Mouse (Mus musculus) heart, postnatal 36 days (tissue): ENCODE data around the gene Mat2a. TPM values are rescaled to one million over a fixed set of nuclear protein-coding genes. Genes with fewer than 3 reads are reported as not detected.

Experiments used
- DNase-seq, 2 experiments: peaks; one replicate each; pipeline ENCODE4 v3.0.0; 2021 to 2022
- intact Hi-C: fragments of 180-260 bp; cut with DNase I; formaldehyde crosslinking; loops from one replicate; pipeline ENCODE4 v1.15.1; 2025
- total RNA-seq, 2 experiments: library from RNA; stranded (reverse); gene quantifications; 2 replicates each; pipeline ENCODE4 v1.2.3; 2021

Mat2a gene
- total RNA-seq, 2 experiments from 2014 or later = 81.3 to 164 TPM

DNA sequence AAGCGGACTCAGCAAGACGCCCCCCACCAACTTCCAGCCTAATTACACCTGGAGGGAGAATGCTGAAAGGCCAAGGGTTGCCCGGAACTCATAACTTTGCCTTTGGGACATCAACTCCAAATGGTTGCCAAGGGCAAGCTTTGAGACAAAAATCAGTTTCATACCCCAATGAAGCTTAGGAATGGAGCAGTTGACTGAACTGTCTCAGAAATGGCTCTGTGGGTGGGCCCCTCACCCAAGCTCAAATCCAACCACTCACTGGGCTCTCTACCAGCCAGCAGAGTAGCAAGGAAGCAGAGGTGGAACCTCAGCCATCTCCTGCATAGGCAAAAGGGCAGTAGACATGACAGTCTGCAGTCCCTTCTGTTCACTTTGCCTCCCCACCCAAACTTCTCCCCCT is 51.5 kb downstream of the Mat2a start:
- no peak for DNase-seq
- intact Hi-C loops = no loop called here

DNA sequence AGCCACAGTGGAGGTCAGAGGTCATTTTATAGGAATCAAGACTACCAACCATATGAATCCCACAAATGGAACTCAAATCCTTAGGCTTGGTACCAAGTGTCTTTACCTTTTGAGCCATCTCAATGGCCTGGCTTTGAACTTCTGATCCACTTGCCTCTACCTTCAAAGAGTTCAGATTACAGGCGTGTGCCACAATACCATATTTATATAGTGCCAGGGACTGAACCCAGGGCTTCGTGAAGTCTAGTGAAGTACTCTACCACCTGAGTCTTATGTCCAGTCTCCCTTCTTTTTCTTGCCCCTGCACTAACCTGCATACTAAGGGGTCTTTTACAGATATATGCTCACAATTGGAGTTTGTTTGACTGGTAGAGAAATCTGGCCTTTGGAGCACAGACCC is 52.8 kb downstream of the Mat2a start:
- DNase-seq = no peak
- intact Hi-C loops = no loop called here

GRCm38 (mm10) chr6:72385258-72385657 is 54.1 kb downstream of the Mat2a start:
- intact Hi-C loops = no loop called here
- DNase-seq = no peak

GRCm38 (mm10) chr6:72383952-72384351 is 55.4 kb downstream of the Mat2a start:
- DNase-seq = no peak
- intact Hi-C loops = no loop called here

DNA sequence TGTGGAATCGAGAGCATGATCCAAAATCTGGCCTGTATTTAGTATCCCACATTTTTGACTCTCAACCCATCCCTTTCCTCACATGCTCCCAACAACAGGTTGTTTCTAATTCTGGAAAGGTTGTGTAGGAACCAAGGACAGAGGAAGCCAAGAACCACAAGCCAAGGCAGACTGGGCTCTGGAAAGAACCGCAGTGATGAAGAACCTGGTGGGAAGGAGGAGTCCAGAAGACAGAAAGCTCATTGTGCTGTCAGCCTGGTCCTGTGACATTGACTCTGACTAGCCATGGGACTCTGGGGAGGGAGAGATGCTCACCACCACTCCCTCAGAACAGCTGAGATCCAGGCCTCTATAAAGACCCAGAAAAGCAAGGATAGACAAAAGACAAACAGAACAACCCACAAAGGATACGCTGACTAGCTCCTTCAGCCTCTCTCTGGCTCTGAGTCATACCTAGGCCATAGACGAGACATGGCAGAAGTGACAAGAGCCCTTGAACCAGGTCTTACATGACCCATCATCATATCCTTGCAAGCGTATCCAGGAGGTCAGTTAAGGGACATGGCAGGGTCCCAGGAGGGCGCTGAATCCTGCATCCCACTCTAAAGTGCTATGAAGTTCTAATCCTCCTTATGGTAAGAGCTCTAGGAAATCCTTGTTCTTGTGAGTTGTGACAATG is 56.1 kb downstream of the Mat2a start:
- DNase-seq = no peak
- intact Hi-C loops = no loop called here

Other genes with a start within 250 kb of the Mat2a start
- 10 to 100 TPM in 1 of 2 experiments, 1 to 10 TPM in 1; 10.0 to 11.4 TPM for gene Atoh8, start 204.0 kb downstream of the Mat2a start, total RNA-seq
- gene Sftpb, start 134.9 kb downstream of the Mat2a start, total RNA-seq = not detected
- gene Usp39, start 94.4 kb downstream of the Mat2a start, total RNA-seq = 10 to 100 TPM; 14.7 to 16.6 TPM
- 10 to 100 TPM in 1 of 2 experiments, 1 to 10 TPM in 1; 9.8 to 11.3 TPM for gene 0610030E20Rik, start 92.2 kb downstream of the Mat2a start, total RNA-seq
- 10 to 100 TPM; 19.3 to 22.6 TPM for gene Tmem150a, start 84.1 kb downstream of the Mat2a start, total RNA-seq
- gene Rnf181, start 72.6 kb downstream of the Mat2a start, total RNA-seq = 10 to 100 TPM; 42.8 to 47.6 TPM
- 10 to 100 TPM; 67.4 to 72.6 TPM for gene Vamp5, start 59.1 kb downstream of the Mat2a start, total RNA-seq
- 10 to 100 TPM; 75.7 to 81.5 TPM for gene Vamp8, start 48.9 kb downstream of the Mat2a start, total RNA-seq
- 10 to 100 TPM; 31.1 to 31.7 TPM for gene Ggcx, start 25.2 kb downstream of the Mat2a start, total RNA-seq
- under 1 TPM; 0.33 to 0.35 TPM for gene Sh2d6, start 82.1 kb upstream of the Mat2a start, total RNA-seq
- gene Capg, start 104.8 kb upstream of the Mat2a start, total RNA-seq = 10 to 100 TPM in 1 of 2 experiments, 1 to 10 TPM in 1; 9.0 to 10.3 TPM
- gene Elmod3, start 158.9 kb upstream of the Mat2a start, total RNA-seq = 10 to 100 TPM; 13.8 to 20.0 TPM
- 100 to 1,000 TPM; 185 to 218 TPM for gene Retsat, start 158.9 kb upstream of the Mat2a start, total RNA-seq
- gene Tgoln1, start 177.4 kb upstream of the Mat2a start, total RNA-seq = 10 to 100 TPM; 56.9 to 61.9 TPM